Mouse (Mus musculus) forebrain, embryonic 14.5 days (tissue): Measurements from ENCODE around the gene 1700013G24Rik. TPM values are rescaled to one million over a fixed set of nuclear protein-coding genes. Genes with fewer than 3 reads are reported as not detected.

Experiments used
- ATAC-seq: fragments of 200-750 bp; cut with Nextera tagmentation; 2 replicates; pipeline ENCODE4 v1.8.0; 2017; ENCODE audit warnings: mild to moderate bottlenecking, moderate library complexity
- DNase-seq: peaks from one replicate; pipeline ENCODE4 v3.0.0-alpha.2; 2015; ENCODE audit warnings: low spot score
- H3K27ac ChIP-seq: fragments of 300-500 bp; sonication (generic); 2 replicates; pipeline ENCODE4 v1.5.1; 2014; ENCODE audit warnings: low read depth, mild to moderate bottlenecking, control low read depth, low read length, moderate library complexity
- H3K27me3 ChIP-seq: fragments of 300-500 bp; sonication (generic); replicated peaks from 2 replicates; pipeline ENCODE4 v1.6.1; 2014; ENCODE audit warnings: low read length, control low read depth, mixed read lengths; ENCODE audit not compliant: control insufficient read depth, insufficient read depth
- H3K36me3 ChIP-seq: fragments of 300-500 bp; sonication (generic); 2 replicates; pipeline ENCODE4 v1.6.1; 2014; ENCODE audit warnings: low read length, control low read depth; ENCODE audit not compliant: control insufficient read depth, insufficient read depth
- H3K4me1 ChIP-seq: fragments of 300-500 bp; sonication (generic); 2 replicates; pipeline ENCODE4 v1.6.1; 2014; ENCODE audit warnings: antibody characterized with exemption, low read length, control low read depth; ENCODE audit not compliant: control insufficient read depth, insufficient read depth
- H3K4me2 ChIP-seq: fragments of 300-500 bp; sonication (generic); 2 replicates; pipeline ENCODE4 v1.6.1; 2014; ENCODE audit warnings: mild to moderate bottlenecking, control low read depth, low read length
- H3K4me3 ChIP-seq: fragments of 300-500 bp; sonication (generic); 2 replicates; pipeline ENCODE4 v1.5.1; 2014; ENCODE audit warnings: low read depth, low read length, control low read depth
- H3K9ac ChIP-seq: fragments of 300-500 bp; sonication (generic); 2 replicates; pipeline ENCODE4 v1.6.1; 2014; ENCODE audit warnings: mild to moderate bottlenecking, low read length, control low read depth, moderate library complexity
- H3K9me3 ChIP-seq: fragments of 300-500 bp; sonication (generic); replicated peaks from 2 replicates; pipeline ENCODE4 v1.6.1; 2016; ENCODE audit warnings: low read length, control low read depth, mixed read lengths; ENCODE audit not compliant: control insufficient read depth
- WGBS: fragments of 180-500 bp; shearing (Covaris S2); extraction: QIAGEN DNeasy Blood & Tissue Kit; methylation state at CpG from one replicate; pipeline ENCODE4 v1.1.7; 2014; 5-methylcytosine and 5-hydroxymethylcytosine counted together
- polyA plus RNA-seq: library from polyadenylated mRNA; unstranded; fragments of >200 nt; fragmentation: Nextera tagmentation; extraction: Ambion mirVana; gene quantifications from 2 replicates; pipeline ENCODE4 v1.2.1, GENCODE M21; 2014

Gene 1700013G24Rik
- polyA plus RNA-seq, 1 experiment from 2014 or later, result not detected

GRCm38 (mm10) chr4:137449715-137450114 is 3.4 kb upstream of the 1700013G24Rik start:
- 88% methylated on average over 10 of the region's 10 CpGs for WGBS
- no peak for ATAC-seq
- DNase-seq, result no peak

GRCm38 (mm10) chr4:137452190-137452589 is 894 bp upstream of the 1700013G24Rik start:
- WGBS, result 93% methylated on average over 6 of the region's 6 CpGs
- DNase-seq (no peak), ATAC-seq (no peak)
- Histone ChIP-seq H3K4me3 (no peak overlapping the region), H3K27ac (no peak overlapping the region), H3K9ac (no peak overlapping the region), H3K36me3 (no peaks in the 10 kb centered on the region), H3K9me3 (no peaks in the 10 kb centered on the region), H3K4me2 (no peak overlapping the region), H3K27me3 (no peaks in the 10 kb centered on the region), H3K4me1 (peaks cover 10% of the 10 kb centered on the region)

More at GRCm38 (mm10) chr4:137449715-137450114, 3.4 kb upstream of the 1700013G24Rik start:
- Histone ChIP-seq H3K9me3 (no peaks in the 10 kb centered on the region), H3K36me3 (no peaks in the 10 kb centered on the region), H3K4me3 (no peak overlapping the region), H3K9ac (no peak overlapping the region), H3K27me3 (no peaks in the 10 kb centered on the region), H3K27ac (no peak overlapping the region), H3K4me2 (no peak overlapping the region), H3K4me1 (peaks cover 10% of the 10 kb centered on the region)

DNA sequence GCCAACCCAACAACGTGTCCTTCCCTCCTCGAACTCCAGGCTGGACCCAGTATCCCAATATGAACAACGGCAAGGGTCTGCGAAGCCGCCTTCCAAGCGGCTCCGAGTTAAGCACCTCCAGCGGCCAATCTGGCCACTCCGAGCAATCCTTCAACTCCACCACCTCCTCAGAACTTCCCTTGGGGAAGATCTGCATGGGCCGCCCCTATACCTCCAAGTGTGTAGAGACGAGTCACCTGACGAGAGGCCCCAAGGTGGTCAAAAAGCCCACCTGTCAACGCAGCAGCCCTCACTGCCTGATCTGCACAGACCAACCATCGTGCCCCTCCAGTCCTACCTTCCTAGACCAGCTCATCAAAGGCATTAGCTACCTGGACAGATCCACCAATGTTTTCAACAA is 1.5 kb downstream of the 1700013G24Rik start:
- H3K27me3 ChIP-seq, result no peaks in the 10 kb centered on the region
- no peak overlapping the region for H3K4me2 ChIP-seq
- H3K9me3 ChIP-seq, result no peaks in the 10 kb centered on the region
- DNase-seq, result no peak
- ATAC-seq, result no peak
- no peak overlapping the region for H3K27ac ChIP-seq
- 92% methylated on average over 14 of the region's 14 CpGs for WGBS
- H3K4me1 ChIP-seq, result no peaks in the 10 kb centered on the region
- H3K4me3 ChIP-seq, result no peak overlapping the region
- no peaks in the 10 kb centered on the region for H3K36me3 ChIP-seq
- no peak overlapping the region for H3K9ac ChIP-seq

GRCm38 (mm10) chr4:137456581-137456980 is 3.5 kb downstream of the 1700013G24Rik start:
- H3K9me3 ChIP-seq, result no peaks in the 10 kb centered on the region
- H3K27ac ChIP-seq, result no peak overlapping the region
- H3K9ac ChIP-seq, result no peak overlapping the region
- DNase-seq, result no peak
- no peak overlapping the region for H3K4me3 ChIP-seq
- no peak overlapping the region for H3K4me2 ChIP-seq
- no peaks in the 10 kb centered on the region for H3K4me1 ChIP-seq
- 89% methylated on average over 12 of the region's 12 CpGs for WGBS
- ATAC-seq, result no peak
- H3K27me3 ChIP-seq, result no peaks in the 10 kb centered on the region
- no peaks in the 10 kb centered on the region for H3K36me3 ChIP-seq

- Histone ChIP-seq H3K36me3 (no peaks in the 10 kb centered on the region), H3K4me2 (no peak overlapping the region), H3K27ac (no peak overlapping the region), H3K9me3 (no peaks in the 10 kb centered on the region), H3K4me3 (no peak overlapping the region), H3K27me3 (no peaks in the 10 kb centered on the region), H3K9ac (no peak overlapping the region), H3K4me1 (no peaks in the 10 kb centered on the region)
- ATAC-seq, result no peak
- no peak for DNase-seq
- 73% methylated on average over 4 of the region's 4 CpGs for WGBS
Observed at GRCm38 (mm10) chr4:137457292-137457691, 4.2 kb downstream of the 1700013G24Rik start.

- Histone ChIP-seq H3K27ac (no peak overlapping the region), H3K4me3 (no peak overlapping the region), H3K36me3 (no peaks in the 10 kb centered on the region), H3K4me2 (no peak overlapping the region), H3K4me1 (no peaks in the 10 kb centered on the region), H3K9ac (no peak overlapping the region), H3K9me3 (no peaks in the 10 kb centered on the region), H3K27me3 (no peaks in the 10 kb centered on the region)
- WGBS, result 86% methylated on average over 9 of the region's 9 CpGs
- no peak for ATAC-seq
- no peak for DNase-seq
Observed at GRCm38 (mm10) chr4:137458310-137458709, 5.2 kb downstream of the 1700013G24Rik start.

DNA sequence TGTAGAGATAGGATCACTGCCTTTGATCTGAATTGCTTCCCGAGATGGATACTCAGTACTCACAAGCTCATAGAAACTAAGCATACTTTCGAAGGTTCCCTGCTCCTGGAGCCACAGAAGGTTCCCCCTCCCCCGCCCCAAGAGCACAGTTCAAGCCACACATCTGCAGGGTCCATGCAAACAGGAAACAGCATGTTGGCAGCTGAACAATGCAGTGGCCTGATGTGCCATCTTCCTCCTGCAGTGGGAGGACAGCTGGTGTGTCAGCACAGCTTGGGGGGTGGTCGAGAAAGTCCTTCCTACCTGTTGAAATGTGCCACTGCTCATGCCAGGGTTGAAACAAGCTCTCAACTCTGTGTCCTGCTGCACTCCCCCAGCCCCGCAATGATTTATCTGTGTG is 5.8 kb downstream of the 1700013G24Rik start:
- no peak overlapping the region for H3K27ac ChIP-seq

GRCm38 (mm10) chr4:137460676-137461075 is 7.6 kb downstream of the 1700013G24Rik start:
- Histone ChIP-seq H3K9ac (no peak overlapping the region), H3K4me3 (no peak overlapping the region), H3K4me2 (no peak overlapping the region), H3K27ac (no peak overlapping the region), H3K36me3 (no peaks in the 10 kb centered on the region), H3K27me3 (no peaks in the 10 kb centered on the region), H3K9me3 (no peaks in the 10 kb centered on the region), H3K4me1 (no peaks in the 10 kb centered on the region)
- ATAC-seq, result no peak
- 65% methylated on average over 14 of the region's 14 CpGs for WGBS
- DNase-seq, result no peak

More for the DNA sequence above, 5.8 kb downstream of the 1700013G24Rik start:
- H3K4me2 ChIP-seq, result no peak overlapping the region
- WGBS, result 80% methylated on average over 5 of the region's 5 CpGs
- ATAC-seq, result no peak
- no peak for DNase-seq
- no peaks in the 10 kb centered on the region for H3K9me3 ChIP-seq
- H3K9ac ChIP-seq, result no peak overlapping the region
- H3K36me3 ChIP-seq, result no peaks in the 10 kb centered on the region
- no peak overlapping the region for H3K4me3 ChIP-seq
- no peaks in the 10 kb centered on the region for H3K27me3 ChIP-seq
- no peaks in the 10 kb centered on the region for H3K4me1 ChIP-seq

- WGBS, result 71% methylated on average over 4 of the region's 4 CpGs
- H3K4me2 ChIP-seq, result no peak overlapping the region
- no peak for ATAC-seq
- H3K4me3 ChIP-seq, result no peak overlapping the region
- H3K27me3 ChIP-seq, result no peaks in the 10 kb centered on the region
- no peak overlapping the region for H3K27ac ChIP-seq
- no peaks in the 10 kb centered on the region for H3K9me3 ChIP-seq
- no peaks in the 10 kb centered on the region for H3K36me3 ChIP-seq
- no peak overlapping the region for H3K9ac ChIP-seq
- DNase-seq, result no peak
- H3K4me1 ChIP-seq, result no peaks in the 10 kb centered on the region
Observed at GRCm38 (mm10) chr4:137461217-137461616, 8.1 kb downstream of the 1700013G24Rik start.
